Mouse (Mus musculus) retina, adult 2 months (tissue): ENCODE results near the gene Grm4.

Source experiments
- DNase-seq: peaks from one replicate; pipeline ENCODE4 v3.0.0-alpha.2; 2012; ENCODE audit warnings: low read depth, low spot score

Gene Grm4

DNA sequence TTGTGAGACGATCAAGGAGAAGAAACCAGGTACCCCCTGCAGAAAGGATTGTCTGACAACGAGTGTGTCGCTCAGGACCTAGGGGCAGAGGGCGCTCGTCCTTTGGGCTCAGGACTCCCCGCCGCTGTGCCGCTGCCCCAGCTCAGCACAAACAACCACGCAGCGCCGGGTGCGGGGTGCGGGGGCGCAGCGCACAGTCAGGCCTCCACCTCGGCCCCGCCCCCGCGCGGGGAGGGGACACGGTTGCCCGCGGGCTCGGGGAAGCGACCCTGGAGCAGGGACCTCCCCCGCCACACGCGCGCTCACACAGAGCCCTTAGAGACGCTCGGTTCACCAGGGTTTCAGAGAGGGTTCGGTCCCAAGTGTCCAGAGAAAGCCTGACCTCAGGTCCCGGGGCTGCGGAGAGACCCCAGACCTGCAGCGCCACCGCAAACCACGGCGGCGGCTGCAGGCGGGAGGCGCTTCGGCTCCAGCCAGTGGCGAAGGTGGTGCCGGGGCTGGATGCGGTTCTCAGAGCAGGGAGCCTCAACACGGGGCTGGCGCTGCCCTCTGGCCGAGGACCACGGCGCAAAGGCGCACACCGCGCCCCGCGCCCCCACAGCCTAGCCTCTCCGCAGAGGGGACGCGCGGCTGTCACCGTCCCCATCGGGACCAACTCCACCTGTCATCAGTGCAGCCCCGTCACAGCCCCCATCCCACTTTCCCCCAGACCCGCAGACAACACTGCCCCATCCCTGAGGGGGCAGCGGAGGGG, 9.2 kb downstream of the Grm4 start:
- DNase-seq = no peak

DNA sequence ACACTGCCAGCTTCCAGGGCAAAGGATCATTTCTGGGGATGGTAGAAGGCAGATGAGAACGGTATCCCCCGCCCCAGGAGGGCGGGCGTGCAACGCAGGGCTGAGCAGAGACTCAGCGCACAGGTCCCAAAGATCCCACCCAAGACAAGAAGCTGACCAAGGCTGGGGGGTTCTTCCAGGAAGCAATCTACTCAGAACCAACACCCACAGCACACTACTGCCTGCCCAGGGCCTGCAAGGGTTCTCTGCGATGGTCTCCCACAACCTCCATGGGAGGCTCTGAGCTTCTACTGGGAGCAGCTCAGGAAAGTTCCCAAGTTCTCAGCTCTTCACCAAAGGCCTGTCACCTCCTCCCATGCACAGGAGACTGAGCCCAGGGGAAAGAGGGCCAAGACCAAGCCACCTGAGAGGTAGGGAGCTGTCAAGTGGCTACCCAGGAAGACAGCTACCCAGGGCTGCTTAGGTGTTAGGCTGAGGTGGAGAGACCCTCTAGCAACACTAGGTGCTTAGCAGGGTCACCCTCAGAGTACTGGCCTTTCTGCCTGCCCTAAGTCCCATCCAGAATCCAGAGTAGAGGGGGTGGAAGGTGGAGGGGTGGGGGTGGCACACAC, 10.0 kb downstream of the Grm4 start:
- no peak for DNase-seq

DNA sequence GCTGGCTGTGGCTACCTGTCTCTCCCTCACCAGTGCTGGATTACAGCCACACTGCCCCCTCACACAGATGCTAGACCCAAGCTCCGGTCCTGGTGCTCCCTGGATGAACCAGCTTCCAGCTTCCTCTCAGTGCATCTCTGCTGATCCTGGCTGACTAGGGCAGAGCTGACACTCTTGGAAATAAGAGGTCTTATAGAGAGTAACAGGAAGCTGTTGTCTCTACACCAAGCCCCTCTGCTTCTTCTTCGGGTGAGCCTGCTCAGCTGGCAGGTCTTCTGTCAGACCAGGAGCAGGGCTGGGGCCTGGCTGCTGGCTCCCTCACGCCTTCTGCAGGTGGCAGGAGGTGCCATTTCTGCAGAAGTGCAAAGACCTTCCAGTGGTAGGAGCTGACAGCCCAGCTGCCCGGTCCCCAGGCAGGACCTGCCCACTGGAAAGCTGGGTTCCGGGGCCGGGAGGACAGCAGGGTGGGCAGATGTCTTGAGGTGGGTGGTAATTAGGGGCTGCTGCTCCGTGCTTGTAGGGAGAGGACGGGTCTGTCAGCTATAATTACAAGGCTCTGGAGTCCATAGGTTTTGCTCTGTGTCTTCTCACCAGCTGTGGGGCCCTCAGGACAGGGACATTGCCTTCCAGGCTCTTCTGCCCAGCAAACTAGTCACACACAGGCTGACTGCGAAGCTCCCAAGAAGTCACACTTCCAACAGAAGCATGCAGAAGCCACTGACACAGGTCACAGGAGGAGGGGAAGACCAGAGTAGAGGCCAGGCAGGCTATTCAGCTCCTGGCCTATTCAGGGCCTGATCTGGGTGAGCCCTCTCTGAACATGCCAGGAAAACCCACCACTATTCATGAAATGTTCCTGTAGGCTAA, 10.7 kb downstream of the Grm4 start:
- DNase-seq = no peak

DNA sequence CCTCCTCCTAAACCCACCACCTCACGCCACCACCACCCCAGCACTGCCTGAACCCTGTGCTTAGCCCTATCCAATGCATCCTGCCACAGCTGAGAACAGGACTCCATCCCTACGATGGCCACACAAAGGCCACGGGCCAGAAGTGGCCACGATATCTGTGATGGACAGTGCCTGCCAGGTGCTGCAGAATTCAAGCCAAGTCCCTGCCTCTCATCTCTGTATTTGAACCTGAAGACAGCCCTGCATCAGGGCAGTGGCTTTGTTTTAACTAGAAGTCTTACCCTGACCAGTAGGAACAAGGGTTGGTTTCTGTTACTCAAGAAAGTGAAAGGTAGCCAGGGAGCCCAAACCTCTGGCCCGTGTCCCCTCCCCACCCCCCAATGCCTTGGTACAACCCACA, 12.1 kb downstream of the Grm4 start:
- DNase-seq = no peak

DNA sequence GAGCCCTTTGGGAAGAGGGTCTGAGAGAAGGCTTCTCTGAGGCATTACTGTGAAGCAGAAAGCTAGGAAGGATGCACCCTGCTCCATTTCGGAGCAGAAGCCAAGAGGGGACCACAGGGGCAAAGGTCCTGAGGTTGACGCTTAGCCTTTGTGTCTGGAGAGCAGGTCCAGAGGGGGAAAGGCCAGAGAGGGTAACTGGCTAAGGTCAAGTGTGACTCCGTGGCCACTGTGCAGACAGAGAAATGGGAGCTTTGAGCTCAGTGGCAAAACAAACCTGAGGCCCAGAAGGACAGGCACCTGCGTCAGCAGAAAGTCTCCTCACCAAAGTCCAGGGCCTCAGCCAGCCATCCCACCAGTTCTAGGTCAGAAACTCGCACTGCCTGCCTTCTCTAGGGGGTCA, 12.7 kb downstream of the Grm4 start:
- DNase-seq = no peak

DNA sequence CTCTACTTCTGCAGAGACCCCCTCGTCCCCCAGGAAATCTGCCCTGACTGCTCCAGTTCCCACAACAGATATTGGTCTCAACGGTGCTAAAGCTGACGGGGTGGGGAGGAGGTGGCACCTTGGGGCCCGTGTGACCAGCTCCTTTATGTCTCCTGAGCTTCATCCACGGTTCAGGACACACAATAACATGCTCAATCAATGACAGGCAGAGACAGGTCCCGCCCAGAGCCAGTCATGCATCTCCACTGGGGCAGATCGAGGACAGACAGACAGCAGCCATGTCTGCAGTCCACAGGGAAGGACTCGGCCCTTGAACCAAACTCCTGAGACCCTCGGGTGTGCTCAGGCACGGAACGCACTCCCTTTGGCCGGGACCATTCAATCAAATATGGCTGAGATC, 13.2 kb downstream of the Grm4 start:
- no peak for DNase-seq

DNA sequence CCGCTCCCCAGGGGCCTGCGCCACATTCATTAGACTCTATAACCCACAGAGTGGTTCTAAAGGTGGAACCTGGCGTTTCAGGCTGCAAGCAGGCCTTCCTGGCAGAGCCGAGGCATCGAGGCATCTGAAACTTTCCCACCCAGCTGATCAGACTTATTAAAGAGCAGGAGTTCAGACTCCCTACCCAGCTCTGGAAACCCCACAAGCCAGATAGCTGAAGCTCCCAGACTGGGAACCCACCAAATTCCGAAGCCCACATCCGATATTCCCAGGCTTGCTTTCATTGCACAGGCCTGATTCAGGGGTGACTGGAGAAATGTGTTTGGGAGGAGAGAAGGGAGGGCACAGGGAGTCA, 13.6 kb downstream of the Grm4 start:
- DNase-seq = no peak

DNA sequence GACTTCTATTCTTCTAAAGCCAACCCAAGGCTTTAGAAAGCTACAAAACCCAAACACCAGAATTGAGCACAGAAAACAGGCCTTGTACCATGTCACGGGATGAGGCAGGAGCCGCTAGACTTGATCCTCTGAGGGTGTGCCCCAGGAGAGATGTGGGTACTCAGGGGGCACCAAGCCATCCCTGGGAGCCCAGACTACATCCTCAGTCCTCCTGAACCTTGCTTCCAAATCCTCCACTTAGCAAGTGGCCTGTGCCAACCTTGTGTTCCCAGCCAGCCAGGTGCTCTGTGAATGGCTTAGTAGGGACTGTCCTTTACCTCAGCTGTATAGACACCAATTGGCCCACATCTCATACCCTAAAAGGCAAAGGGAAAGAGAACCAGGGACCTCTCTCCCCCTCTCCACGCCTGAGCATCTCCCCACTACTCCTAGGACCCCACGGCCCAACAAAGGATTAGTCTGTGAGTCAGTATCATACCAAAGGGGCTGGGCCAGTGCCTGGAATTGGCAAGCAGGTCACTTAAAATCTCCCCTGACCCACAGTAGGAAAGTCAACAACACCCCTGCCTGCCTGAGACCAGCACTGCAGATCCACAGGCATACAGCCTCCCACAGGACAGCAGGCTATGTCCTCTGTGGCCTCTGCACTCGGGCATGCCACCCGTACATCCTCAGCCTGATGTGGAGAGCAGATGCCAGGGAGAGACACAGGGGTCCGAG, 14.2 kb downstream of the Grm4 start:
- DNase-seq = no peak

DNA sequence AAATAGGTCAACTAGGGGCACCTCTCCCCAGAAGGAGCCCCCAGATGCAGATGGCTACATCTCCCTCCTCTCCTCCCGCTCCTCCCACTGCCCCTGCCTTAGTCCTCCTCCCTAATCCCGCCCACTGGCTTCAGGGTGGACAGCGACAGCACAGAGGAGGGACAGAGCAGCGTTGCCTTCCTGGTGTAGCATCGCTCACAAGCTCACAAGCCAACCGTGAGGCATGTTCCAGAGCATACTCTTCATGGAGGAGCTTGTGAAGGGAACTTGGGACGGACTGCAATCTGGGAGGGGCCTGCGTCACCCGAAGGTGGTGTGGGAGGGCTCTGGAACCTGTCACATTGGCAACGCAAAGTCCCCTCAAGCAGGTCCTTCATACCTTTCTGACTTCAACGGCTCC, 14.8 kb downstream of the Grm4 start:
- no peak for DNase-seq

DNA sequence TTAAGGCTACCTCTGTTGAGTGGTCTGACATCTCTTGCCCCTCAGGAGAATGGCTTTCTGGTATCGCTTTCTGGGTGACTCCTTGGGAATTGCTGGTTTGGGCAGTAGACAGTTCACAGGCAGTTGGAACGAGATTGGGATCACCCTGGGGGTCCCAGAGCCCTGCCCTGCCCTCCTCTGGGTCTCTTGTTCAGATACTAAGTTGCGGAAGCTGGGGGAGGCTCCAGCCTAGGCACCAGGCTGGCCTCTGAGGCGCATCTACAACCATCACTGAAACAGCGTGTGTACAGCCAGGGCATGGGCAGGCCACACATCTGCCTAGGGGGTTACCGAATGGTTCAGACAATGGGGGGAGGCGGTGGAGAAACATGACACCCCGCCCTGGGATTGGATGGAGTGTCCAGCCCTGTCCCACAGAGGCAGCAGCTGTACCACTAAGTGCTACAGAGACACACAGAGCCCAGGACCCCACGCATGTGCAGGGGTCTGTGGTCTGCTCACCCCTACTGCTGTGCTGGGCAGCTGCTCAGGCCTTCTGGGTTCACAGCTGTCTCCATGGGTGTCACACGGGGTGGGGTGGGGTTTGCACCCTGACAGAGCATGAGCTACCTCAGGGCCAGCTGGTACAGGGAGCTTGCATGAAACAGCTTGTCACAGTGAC, 15.9 kb downstream of the Grm4 start:
- DNase-seq = no peak

DNA sequence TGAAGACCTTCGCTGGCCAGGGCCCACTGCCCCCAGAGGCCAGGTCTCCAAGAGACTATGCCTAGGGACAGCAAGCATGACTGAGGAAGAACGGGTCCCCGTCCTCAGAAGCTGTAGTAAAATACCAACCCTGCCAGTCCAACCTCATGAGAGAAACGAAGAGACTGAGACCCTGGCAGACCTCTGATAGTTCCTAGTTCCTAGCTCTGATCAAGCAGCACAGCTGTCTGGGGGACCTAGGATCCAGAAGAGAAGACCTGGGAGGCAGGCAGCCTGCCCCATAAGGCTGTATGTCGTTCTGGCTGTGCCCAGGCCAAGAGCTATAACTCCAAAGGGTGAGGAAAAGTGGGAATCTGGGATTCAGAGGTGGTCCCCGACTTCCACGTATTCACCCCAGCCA, 17.3 kb downstream of the Grm4 start:
- no peak for DNase-seq

DNA sequence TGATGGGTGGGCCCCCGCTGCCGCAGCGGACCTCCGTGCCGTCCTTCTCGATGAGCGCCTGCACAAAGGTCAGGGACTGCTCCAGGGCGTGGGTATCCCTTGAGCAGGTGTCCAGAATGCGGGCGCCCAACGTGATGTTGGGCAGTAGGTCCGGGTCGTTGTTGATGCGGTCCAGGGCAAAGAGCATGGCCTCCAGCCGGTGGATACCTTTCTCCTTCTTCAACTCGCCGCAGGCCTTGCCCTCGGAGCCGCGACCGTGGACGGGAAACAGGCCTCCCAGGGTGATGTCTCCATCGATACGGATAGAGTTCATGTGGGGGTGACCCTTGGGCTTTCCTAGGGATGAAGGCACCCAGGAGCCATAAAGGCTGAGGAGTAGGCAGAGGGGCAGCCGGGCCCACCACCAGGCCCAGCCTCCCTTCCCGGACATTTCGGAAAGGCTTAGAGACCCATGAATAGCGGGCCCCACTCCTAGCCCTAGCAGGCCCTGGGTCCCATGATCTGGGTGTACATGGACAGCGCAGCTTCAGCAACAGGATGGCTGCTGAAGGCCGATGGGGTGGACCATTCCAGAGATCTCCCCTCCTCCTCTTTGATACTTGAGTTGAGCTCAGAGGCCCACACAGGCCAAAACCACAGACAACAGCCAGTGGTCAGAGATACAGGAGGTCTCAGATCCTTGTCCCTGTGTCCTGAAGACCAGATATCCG, 18.3 kb downstream of the Grm4 start:
- DNase-seq = no peak

DNA sequence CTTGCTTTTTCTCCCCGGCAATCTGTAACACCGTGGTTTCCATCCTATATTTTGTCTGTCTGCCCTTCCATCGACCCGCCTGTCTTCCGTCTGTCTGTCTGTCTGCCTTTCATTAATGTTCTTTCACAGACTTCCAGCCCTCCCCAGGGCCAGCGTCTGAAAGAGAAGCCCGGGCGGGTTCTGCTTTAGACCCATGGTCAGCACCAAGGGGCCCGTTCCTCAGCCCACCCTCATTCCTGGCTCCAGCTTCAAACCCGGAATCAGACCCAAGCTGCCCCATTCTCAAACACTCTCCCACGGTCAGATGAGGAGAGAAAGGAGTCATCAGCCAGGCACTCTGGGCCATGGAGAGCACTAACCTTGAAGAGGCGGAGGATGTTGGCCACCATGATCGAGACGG, 18.9 kb downstream of the Grm4 start:
- no peak for DNase-seq

DNA sequence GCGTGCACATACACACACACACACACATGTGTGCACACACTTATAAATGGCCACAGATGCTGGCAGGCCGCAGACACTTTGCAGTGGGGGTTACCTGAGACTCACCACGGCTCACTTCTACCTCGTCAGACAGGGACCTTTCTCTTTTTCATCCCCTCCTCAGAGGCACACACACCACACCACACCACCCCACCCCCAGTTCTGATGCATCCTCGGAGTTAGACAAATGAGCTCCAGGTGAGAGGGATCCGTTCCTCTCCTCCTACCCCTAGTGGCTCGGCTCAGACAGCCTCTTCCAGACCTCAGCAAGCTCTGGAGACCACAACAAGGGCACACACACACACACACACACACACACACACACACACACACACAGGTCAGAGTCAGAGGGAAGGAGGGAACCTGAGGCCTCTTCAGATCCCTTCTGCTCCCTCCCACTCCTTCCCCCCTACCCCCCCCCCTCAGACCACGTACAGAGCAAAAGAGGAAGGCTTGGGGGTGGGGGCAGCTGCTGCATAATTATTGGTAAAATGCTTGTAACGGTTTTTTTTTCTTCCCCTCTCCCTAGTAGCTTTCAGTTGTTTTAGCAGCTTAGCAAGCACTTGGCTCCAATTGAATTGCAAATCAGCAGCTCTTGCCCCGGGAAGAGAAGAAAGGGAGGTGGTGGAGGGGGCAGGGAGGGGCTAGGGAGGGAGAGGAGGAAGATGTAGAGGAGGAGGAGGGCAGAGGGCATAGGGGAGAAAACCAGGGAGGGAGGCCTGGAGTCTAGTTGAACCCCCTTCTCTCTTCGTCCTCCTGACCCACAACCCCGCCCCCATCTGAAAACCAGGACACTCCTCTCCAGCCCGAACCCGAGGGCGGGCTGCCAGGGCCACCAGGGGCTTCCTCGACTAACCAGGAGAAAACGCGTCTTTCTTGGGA, 19.6 kb downstream of the Grm4 start:
- no peak for DNase-seq

DNA sequence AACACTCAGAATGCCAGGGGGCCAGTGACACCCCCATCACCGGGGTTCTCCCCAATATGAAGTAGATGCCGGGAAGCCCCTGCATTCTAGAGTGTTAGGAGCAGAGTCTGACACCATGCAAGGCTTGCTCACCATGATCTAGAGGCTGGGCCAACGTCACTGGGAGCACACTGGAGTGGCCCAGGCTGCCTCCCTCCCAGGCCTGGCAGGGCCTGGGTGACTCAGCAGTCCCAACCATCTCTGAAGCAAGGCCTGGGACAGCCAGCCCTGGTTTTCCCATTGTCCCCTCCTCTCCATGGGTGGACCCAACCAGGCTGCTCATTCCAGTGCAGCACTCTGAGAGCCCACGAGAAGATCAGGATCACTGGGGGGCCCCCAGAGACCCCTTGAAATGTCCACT, 20.4 kb downstream of the Grm4 start:
- no peak for DNase-seq

DNA sequence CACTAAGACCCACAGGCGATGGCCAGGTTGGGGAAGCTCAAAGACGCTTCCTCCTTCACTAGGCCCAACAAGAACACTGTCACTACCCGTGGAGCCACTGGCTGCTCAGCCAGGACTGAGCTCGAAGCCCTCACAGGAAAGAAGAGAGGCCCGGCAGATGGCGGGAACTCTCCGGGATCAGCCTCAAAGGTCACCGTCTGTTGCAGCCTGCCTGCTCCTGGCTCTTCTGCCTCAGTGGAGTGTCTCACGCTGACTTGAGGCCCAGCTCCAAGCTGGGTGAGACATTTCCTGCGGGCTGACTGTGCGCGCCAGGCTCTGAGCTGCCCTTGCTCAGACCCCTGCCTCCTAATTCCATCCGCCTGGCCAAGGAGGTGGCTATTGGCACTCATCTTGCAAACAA, 22.1 kb downstream of the Grm4 start:
- DNase-seq = no peak

DNA sequence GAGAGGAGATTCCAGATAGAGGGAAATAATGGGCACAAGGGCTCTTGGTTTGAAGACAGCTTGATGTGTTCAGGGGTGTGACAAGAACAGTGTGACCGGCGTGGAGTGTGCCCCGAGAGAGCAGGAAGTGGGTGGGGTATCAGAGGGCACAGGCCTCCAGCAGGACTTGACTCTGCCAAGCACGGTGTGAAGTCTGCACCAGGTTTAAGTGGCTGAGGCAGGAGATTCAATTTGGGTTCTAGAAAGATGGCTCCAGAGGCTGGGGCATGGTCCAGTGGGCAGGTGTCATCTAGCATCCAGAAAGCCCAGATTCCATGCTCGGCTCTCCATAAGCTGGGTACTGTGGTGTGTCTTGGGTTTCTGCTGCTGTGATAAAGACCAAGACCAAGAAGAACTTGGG, 23.4 kb downstream of the Grm4 start:
- DNase-seq = no peak

DNA sequence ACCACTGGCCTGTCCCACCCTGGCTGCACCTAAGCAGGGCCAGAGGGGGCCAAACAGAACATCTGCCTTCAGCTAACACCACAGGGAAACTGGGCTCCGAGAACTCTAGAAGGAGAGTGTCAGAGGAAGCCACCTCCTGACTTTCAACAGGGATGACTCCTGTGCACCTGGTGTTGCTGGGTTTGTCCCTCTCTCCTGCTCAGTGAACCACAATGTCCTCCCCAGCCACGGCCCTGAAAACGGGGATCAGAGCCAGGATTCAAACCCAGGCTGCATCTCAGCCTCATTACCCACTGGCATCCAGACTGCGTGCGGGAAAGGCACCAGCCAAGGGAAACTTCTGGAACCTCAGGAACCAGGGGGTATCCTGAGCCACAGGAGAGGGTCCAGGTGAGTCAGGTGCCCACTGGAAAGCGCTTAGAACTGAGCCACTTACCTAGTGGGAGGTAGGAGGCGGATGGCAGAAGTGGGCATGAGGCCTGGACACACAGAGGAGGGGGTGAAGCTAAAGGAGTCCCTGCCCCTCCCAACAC, 26.1 kb downstream of the Grm4 start:
- no peak for DNase-seq

DNA sequence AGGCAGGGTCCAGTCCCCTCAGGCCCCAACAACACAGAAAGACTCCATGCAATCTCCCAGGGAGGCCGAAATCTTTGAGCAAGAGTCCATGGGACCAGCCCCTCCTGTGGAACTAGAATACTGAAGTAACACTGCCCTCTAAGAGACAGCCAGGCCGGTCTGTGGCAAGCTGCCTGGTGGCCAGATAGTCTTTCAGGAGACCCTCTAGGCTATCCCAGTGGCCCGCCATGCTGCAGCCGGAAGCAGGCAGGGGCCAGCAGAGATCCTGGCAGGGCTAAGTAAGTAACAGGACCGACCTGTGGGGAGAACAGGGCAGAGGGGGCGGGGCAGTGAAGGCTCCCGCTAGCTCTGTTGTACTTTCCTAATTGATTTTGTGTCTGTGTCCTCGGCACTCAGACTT, 27.2 kb downstream of the Grm4 start:
- DNase-seq = no peak

DNA sequence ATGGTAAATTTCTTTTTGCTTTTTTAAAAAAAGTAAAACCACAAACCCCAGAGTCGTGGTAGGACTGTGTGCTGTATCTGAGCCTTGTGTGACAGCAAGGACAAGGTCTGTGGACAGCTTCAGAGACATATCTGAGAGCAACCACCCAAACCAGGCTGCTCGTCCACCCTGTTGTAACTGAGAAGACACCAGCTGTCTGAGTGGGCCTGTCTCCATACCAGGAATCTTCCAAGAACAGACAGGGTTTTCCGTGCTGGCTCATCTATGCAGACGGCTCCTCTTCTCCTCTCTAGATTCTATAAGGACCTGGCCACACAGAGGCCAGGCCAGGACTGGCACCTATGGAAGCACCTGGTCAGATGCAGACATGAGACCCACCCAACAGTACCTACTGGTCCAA, 27.8 kb downstream of the Grm4 start:
- DNase-seq = no peak
